Mouse (Mus musculus): ENCODE data around the gene Flot2. TPM values are rescaled to one million over a fixed set of nuclear protein-coding genes. Genes with fewer than 3 reads are reported as not detected.

Gene Flot2
- polyA plus RNA-seq, 1 experiment from 2014 or later = 76.7 TPM

DNA sequence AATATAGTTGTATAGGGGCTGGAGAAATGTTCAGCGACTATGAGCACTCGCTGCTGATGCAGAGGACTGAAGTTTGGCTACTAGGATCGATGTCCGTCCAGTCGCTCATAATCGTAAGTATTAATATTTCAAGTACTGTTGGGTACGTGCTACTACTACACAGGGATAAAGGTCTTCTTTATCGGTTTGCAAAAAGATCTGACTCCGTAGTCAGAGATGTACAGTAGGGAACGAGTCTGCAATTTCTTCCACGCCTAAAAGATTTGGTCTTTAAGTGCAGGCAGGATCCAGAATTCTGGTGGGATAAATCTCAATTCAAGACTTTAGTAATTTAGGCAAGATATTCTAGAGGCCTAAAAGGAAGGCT lies 56.4 kb downstream of the Flot2 start:
- peak overlapping the region; percentile 88 for H3K9ac ChIP-seq
- peak overlapping the region; percentile 77 for H3K4me2 ChIP-seq
- ATAC-seq (replicated peaks) = peak; percentile 69
- H3K9me3 ChIP-seq = no peaks in the 10 kb centered on the region
- 0 out of 2 replicates have a peak, but pooled peaks cover 3% of the 10 kb centered on the region for H3K27me3 ChIP-seq (replicated peaks)
- peak overlapping the region; percentile 94 for H3K4me3 ChIP-seq
- 54% methylated on average over 11 of the region's 11 CpGs for WGBS
- peaks cover 31% of the 10 kb centered on the region for H3K4me1 ChIP-seq
- no peaks in the 10 kb centered on the region for H3K36me3 ChIP-seq (replicated peaks)
- peak overlapping the region; percentile 88 for H3K27ac ChIP-seq

DNA sequence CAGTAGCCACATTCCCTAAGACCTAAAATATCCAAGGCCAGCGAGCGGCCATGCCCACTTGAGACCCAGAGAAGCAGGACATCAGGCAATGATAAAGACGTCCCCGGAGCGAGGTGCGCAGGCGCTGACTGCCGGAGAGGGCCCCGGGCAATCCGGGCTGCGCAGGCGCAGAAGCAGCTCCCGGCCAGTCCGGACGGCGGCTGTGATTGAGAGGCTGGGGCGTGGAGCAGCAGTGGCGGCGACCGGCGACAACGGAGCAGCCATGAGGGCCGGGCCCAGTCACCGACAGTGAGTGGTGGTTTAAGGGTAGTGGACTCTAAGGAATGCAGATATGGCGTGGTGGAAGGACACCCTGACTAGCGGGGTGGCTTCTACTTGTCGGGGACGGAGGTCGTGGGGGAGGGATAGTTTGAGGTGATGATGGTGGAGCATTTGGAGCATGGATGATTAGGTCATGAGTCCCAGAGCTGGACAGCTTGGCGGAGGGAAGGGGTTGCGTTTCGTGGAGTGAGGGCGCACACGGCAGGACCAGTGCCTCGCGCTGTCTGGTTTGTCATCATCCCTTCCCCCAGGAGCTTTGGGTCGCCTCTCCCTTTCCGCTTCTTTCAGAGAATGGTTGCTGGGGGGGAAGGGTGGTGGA lies 56.9 kb downstream of the Flot2 start, which contains the start of gene Fam222b:
Gene Fam222b (plus strand): TSS at position 157 of the 640 bp plus-strand sequence.
- peak; percentile 94 for ATAC-seq (replicated peaks)
- Histone ChIP-seq H3K4me3 (peak within 1 kb of the TSS; percentile 94), H3K4me1 (peaks cover 31% of the 10 kb centered on the region), H3K9me3 (no peaks in the 10 kb centered on the region), H3K9ac (peak within 1 kb of the TSS; percentile 88), H3K27ac (peak within 1 kb of the TSS; percentile 88), H3K36me3 (replicated peaks) (no peaks in the 10 kb centered on the region), H3K4me2 (peak within 1 kb of the TSS; percentile 77), H3K27me3 (replicated peaks) (0 out of 2 replicates have a peak, but pooled peaks cover 3% of the 10 kb centered on the region)
- WGBS = under 1% methylated on average over 38 of the region's 38 CpGs

DNA sequence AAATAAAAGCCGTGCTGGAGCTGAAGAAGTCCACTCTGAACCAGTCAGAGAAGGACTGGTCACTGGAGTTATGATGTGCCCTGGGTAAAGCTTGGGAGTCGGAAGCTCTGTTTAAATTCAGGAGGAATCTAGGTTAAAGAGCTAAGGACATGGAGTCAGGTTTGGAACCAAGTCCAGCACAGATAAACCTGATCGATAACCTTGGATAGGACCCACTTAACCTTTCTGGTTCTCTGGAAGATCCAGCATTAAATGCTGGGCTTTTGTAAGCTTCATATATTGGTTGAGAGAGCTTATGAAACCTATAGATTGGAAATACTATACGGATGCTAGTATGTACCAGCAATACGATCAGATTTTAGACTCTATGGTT lies 57.4 kb downstream of the Flot2 start:
- peaks cover 31% of the 10 kb centered on the region for H3K4me1 ChIP-seq
- H3K27ac ChIP-seq = peak overlapping the region; percentile 88
- no peak for ATAC-seq (replicated peaks)
- H3K4me2 ChIP-seq = peak overlapping the region; percentile 77
- no peaks in the 10 kb centered on the region for H3K9me3 ChIP-seq
- H3K9ac ChIP-seq = peak overlapping the region; percentile 88
- no peaks in the 10 kb centered on the region for H3K36me3 ChIP-seq (replicated peaks)
- H3K27me3 ChIP-seq (replicated peaks) = 0 out of 2 replicates have a peak, but pooled peaks cover 3% of the 10 kb centered on the region
- 25% methylated on average over 5 of the region's 5 CpGs for WGBS
- H3K4me3 ChIP-seq = peak overlapping the region; percentile 94

DNA sequence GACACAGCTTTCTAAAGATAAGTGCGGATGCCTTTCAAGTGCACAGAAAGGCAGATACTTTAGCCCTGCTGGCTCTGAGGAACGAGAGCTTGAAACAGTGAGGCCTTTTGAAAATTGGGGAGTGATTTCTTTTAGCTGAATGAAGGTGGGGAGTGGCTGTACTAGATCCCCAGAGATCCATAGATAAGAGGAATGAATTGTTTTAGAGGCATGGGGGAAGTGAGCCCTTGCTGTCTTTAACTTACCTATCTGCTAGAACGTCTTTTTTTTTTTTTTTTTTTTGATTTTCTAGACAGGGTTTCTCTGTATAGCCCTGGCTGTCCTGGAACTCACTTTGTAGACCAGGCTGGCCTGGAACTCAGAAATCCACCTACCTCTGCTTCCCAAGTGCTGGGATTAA lies 59.3 kb downstream of the Flot2 start:
- Histone ChIP-seq H3K9ac (no peak overlapping the region), H3K27ac (no peak overlapping the region), H3K4me1 (peaks cover 35% of the 10 kb centered on the region), H3K4me3 (no peak overlapping the region), H3K9me3 (no peaks in the 10 kb centered on the region), H3K36me3 (replicated peaks) (no peaks in the 10 kb centered on the region), H3K27me3 (replicated peaks) (no peaks in the 10 kb centered on the region), H3K4me2 (peak overlapping the region; percentile 29)
- ATAC-seq (replicated peaks) = no peak
- WGBS = 52% methylated on average over 3 of the region's 3 CpGs

DNA sequence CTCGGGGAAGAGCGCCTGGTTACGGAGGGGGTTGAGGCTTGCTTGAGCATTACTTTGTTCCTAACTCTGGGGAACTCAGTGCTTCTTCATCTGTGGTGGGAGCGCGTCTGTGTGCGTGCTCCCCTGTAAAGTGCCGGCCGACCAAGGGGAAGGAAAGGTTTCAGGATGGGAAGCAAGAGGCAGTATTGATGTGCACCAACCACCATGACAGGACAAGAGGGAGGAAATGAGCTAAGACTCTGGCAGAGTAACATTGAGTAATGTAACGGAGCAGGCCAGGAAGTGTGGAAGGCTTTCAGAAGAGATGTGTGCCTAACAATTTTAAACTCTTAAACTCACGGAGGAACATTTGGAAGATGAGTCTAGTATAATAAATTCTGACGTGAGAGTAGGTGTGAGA lies 63.0 kb downstream of the Flot2 start:
- H3K9ac ChIP-seq = no peak overlapping the region
- H3K4me3 ChIP-seq = no peak overlapping the region
- WGBS = 89% methylated on average over 11 of the region's 11 CpGs
- H3K27ac ChIP-seq = no peak overlapping the region
- H3K4me2 ChIP-seq = no peak overlapping the region
- H3K4me1 ChIP-seq = peaks cover 29% of the 10 kb centered on the region
- H3K27me3 ChIP-seq (replicated peaks) = no peaks in the 10 kb centered on the region
- no peak for ATAC-seq (replicated peaks)
- no peaks in the 10 kb centered on the region for H3K9me3 ChIP-seq
- H3K36me3 ChIP-seq (replicated peaks) = no peaks in the 10 kb centered on the region

DNA sequence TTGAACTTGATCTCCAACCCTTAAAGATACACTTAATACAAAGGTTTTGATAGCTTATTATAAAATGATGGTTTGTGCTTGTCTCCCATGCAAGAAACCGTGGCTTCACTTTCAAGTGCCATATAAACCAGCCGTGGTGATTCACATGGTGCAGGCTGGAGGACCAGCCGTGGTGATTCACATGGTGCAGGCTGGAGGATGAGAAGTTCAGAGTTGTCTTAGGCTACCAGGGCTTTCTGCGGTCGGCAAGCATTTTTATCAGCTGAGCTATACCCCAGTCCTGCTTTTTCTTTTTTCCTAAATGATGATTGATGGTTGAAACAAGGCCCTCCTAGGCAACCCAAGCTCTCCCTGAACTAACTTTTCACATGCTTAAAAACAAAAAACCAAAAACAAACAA lies 64.4 kb downstream of the Flot2 start:
- Histone ChIP-seq H3K9ac (no peak overlapping the region), H3K27me3 (replicated peaks) (no peaks in the 10 kb centered on the region), H3K4me2 (no peak overlapping the region), H3K9me3 (no peaks in the 10 kb centered on the region), H3K36me3 (replicated peaks) (no peaks in the 10 kb centered on the region), H3K4me1 (peaks cover 16% of the 10 kb centered on the region), H3K4me3 (no peak overlapping the region), H3K27ac (no peak overlapping the region)
- ATAC-seq (replicated peaks) = no peak
- 91% methylated on average over 5 of the region's 5 CpGs for WGBS

DNA sequence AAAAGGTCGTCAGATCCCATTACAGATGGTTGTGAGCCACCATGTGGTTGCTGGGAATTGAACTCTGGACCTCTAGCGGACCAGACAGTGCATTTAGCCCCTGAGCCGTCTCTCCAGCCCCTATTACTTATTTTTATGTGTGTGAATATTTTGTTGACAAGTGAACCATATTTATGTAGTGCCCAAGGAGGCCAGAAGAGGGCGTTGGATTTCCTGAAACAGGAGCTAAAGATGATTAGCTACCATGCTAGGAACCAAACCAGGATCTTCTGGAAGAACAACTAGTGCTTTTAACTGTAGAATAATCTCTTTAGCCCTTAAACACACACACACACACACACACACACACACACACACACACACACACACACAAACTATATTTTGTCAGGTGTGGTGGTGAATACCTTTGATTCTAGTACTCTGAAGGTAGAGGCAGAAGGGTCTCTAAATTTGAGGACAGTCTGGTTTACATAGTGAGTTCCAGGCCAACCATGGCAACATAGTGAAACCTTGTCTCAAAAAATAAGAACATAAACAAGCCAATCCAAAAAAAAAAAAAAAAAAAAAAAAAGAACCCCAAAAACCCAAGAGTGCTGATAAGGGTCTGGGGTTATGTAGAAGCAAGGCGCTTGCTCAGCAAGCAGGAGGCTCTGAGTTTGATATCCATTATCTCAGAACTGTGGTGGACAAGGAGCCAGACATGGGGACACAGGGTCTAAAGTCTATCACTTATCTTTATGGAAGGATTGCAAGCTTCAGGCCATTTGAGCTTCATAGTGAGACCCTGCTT lies 65.4 kb downstream of the Flot2 start:
- Histone ChIP-seq H3K4me1 (peaks cover 8% of the 10 kb centered on the region; the same call in 1 of the 2 replicates), H3K27ac (no peak overlapping the region), H3K36me3 (replicated peaks) (no peaks in the 10 kb centered on the region), H3K4me3 (no peak overlapping the region), H3K4me2 (no peak overlapping the region), H3K9me3 (no peaks in the 10 kb centered on the region), H3K27me3 (replicated peaks) (no peaks in the 10 kb centered on the region), H3K9ac (no peak overlapping the region)
- ATAC-seq (replicated peaks) = no peak
- WGBS = 71% methylated on average over 5 of the region's 5 CpGs

DNA sequence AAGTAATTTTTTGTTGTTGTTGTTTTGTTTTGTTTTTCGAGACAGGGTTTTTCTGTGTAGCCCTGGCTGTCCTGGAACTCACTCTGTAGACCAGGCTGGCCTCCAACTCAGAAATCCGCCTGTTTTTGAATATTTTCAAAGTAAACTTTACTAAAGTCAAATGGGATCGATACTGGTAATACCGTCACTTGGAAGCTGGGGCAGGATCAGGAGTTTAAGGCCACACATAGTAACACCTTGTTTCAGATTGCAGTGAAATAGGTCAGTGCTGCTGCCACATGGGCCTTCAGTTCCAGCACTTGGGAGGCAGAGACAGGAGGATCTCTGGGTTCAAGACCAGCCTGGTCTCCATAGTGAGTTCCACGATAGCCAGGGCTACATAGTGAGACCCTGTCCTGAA lies 66.8 kb downstream of the Flot2 start:
- no peak overlapping the region for H3K9ac ChIP-seq
- H3K9me3 ChIP-seq = no peaks in the 10 kb centered on the region
- no peak overlapping the region for H3K27ac ChIP-seq
- ATAC-seq (replicated peaks) = no peak
- no peaks in the 10 kb centered on the region for H3K27me3 ChIP-seq (replicated peaks)
- 94% methylated on average over 5 of the region's 5 CpGs for WGBS
- H3K4me1 ChIP-seq = 0 out of 2 replicates have a peak, but pooled peaks cover 4% of the 10 kb centered on the region
- no peak overlapping the region for H3K4me2 ChIP-seq
- no peaks in the 10 kb centered on the region for H3K36me3 ChIP-seq (replicated peaks)
- no peak overlapping the region for H3K4me3 ChIP-seq

MicroRNA genes within 50 kb of the gene (microRNA counts, 519-probe panel; counts per million panel counts)
- microRNA mmu-miR-144 (3,079 counts per million, percentile 70 among the panel's probes with 10 or more counts), microRNA mmu-miR-451 (2,875 counts per million, percentile 64 among the panel's probes with 10 or more counts)

Small RNA genes within 50 kb of the gene (microRNA-seq; reads per million reads assigned to microRNA genes)
- gene Mir144 (35.3 reads per million, percentile 41 among the genes with 10 or more reads in this experiment), gene Mir451a (not detected), gene Mir451b (not detected)

Other genes starting within 250 kb of the Flot2 start
- 5.7 and 6.7 TPM in 2 replicates for gene Pipox, start 143.8 kb upstream of the Flot2 start, polyA plus RNA-seq (2015; fragmentation: Nextera tagmentation; extraction: Ambion mirVana)
- gene Sez6, start 107.1 kb upstream of the Flot2 start, polyA plus RNA-seq (2015; fragmentation: Nextera tagmentation; extraction: Ambion mirVana) = 159 and 162 TPM in 2 replicates
- gene Phf12, start 55.2 kb upstream of the Flot2 start, polyA plus RNA-seq (2015; fragmentation: Nextera tagmentation; extraction: Ambion mirVana) = 19.2 and 20.7 TPM in 2 replicates
- gene Dhrs13, start 5.7 kb upstream of the Flot2 start, polyA plus RNA-seq (2015; fragmentation: Nextera tagmentation; extraction: Ambion mirVana) = 51.8 and 52.7 TPM in 2 replicates
- gene Eral1, start 42.5 kb downstream of the Flot2 start, polyA plus RNA-seq (2015; fragmentation: Nextera tagmentation; extraction: Ambion mirVana) = 31.7 and 33.5 TPM in 2 replicates
- gene Fam222b, start 56.7 kb downstream of the Flot2 start, polyA plus RNA-seq (2015; fragmentation: Nextera tagmentation; extraction: Ambion mirVana) = 33.0 and 33.4 TPM in 2 replicates
- 101 and 107 TPM in 2 replicates for gene Traf4, start 127.7 kb downstream of the Flot2 start, polyA plus RNA-seq (2015; fragmentation: Nextera tagmentation; extraction: Ambion mirVana)
- 6.5 and 7.3 TPM in 2 replicates for gene Nek8, start 138.7 kb downstream of the Flot2 start, polyA plus RNA-seq (2015; fragmentation: Nextera tagmentation; extraction: Ambion mirVana)
- gene Tlcd1, start 138.8 kb downstream of the Flot2 start, polyA plus RNA-seq (2015; fragmentation: Nextera tagmentation; extraction: Ambion mirVana) = 7.4 and 7.6 TPM in 2 replicates
- gene Rpl23a, start 145.7 kb downstream of the Flot2 start, polyA plus RNA-seq (2015; fragmentation: Nextera tagmentation; extraction: Ambion mirVana) = 695 and 703 TPM in 2 replicates
- gene Rab34, start 150.5 kb downstream of the Flot2 start, polyA plus RNA-seq (2015; fragmentation: Nextera tagmentation; extraction: Ambion mirVana) = 56.3 and 61.5 TPM in 2 replicates
- gene Proca1, start 155.5 kb downstream of the Flot2 start, polyA plus RNA-seq (2015; fragmentation: Nextera tagmentation; extraction: Ambion mirVana) = 1.7 and 2.2 TPM in 2 replicates
- 90.0 and 93.6 TPM in 2 replicates for gene Sdf2, start 207.8 kb downstream of the Flot2 start, polyA plus RNA-seq (2015; fragmentation: Nextera tagmentation; extraction: Ambion mirVana)
- gene Supt6, start 208.1 kb downstream of the Flot2 start, polyA plus RNA-seq (2015; fragmentation: Nextera tagmentation; extraction: Ambion mirVana) = 30.0 and 31.7 TPM in 2 replicates
- 55.0 and 62.3 TPM in 2 replicates for gene 2610507B11Rik, start 223.8 kb downstream of the Flot2 start, polyA plus RNA-seq (2015; fragmentation: Nextera tagmentation; extraction: Ambion mirVana)